Mouse (Mus musculus) lung, embryonic 16.5 days (tissue): Measurements from ENCODE around the gene Slc2a6. TPM values are rescaled to one million over a fixed set of nuclear protein-coding genes. Genes with fewer than 3 reads are reported as not detected.

Source experiments
- ATAC-seq: fragments of 200-750 bp; cut with Nextera tagmentation; 2 replicates; pipeline ENCODE4 v1.8.0; 2017; ENCODE audit warnings: low read depth, mild to moderate bottlenecking, moderate library complexity
- H3K27ac ChIP-seq: fragments of 300-500 bp; sonication (generic); 2 replicates; pipeline ENCODE4 v1.5.1; 2014; ENCODE audit warnings: mild to moderate bottlenecking, control low read depth, low read length
- H3K27me3 ChIP-seq: fragments of 300-500 bp; sonication (generic); 2 replicates; pipeline ENCODE4 v1.6.1; 2014; ENCODE audit warnings: low read depth, low read length, mixed read lengths; ENCODE audit not compliant: control insufficient read depth, insufficient read depth
- H3K36me3 ChIP-seq: fragments of 300-500 bp; sonication (generic); 2 replicates; pipeline ENCODE4 v1.6.1; 2014; ENCODE audit warnings: low read length; ENCODE audit not compliant: control insufficient read depth, insufficient read depth
- H3K4me1 ChIP-seq: fragments of 300-500 bp; sonication (generic); replicated peaks from 2 replicates; pipeline ENCODE4 v1.6.1; 2014; ENCODE audit warnings: low read length, mixed read lengths; ENCODE audit not compliant: control insufficient read depth, insufficient read depth
- H3K4me2 ChIP-seq: fragments of 300-500 bp; sonication (generic); 2 replicates; pipeline ENCODE4 v1.6.1; 2014; ENCODE audit warnings: low read depth, low read length, control low read depth
- H3K4me3 ChIP-seq: fragments of 300-500 bp; sonication (generic); 2 replicates; pipeline ENCODE4 v1.5.1; 2014; ENCODE audit warnings: mild to moderate bottlenecking, low read length, control low read depth
- H3K9ac ChIP-seq: fragments of 300-500 bp; sonication (generic); 2 replicates; pipeline ENCODE4 v1.6.1; 2014; ENCODE audit warnings: low read length, control low read depth
- H3K9me3 ChIP-seq: fragments of 300-500 bp; sonication (generic); 2 replicates; pipeline ENCODE4 v1.6.1; 2016; ENCODE audit warnings: low read length; ENCODE audit not compliant: control insufficient read depth
- WGBS: fragments of 180-500 bp; shearing (Covaris S2); extraction: QIAGEN DNeasy Blood & Tissue Kit; methylation state at CpG from one replicate; pipeline ENCODE4 v1.1.7; 2014; 5-methylcytosine and 5-hydroxymethylcytosine counted together
- polyA plus RNA-seq: library from polyadenylated mRNA; unstranded; fragments of >200 nt; fragmentation: Nextera tagmentation; extraction: Ambion mirVana; gene quantifications from 2 replicates; pipeline ENCODE4 v1.2.1, GENCODE M21; 2015

The Slc2a6 gene
- 0.63 and 0.85 TPM in 2 replicates for polyA plus RNA-seq

GRCm38 (mm10) chr2:27027618-27028436 lies at the start of gene Slc2a6:
Gene Slc2a6, minus strand, starts transcription at chr2:27027998.
- H3K4me2 ChIP-seq, result peak within 1 kb of the TSS; percentile 54
- no peaks in the 10 kb centered on the region for H3K36me3 ChIP-seq
- no peaks in the 10 kb centered on the region for H3K27me3 ChIP-seq
- 3% methylated on average over 38 of the region's 38 CpGs for WGBS
- no peak within 1 kb of the TSS for H3K27ac ChIP-seq
- no peaks in the 10 kb centered on the region for H3K9me3 ChIP-seq
- peak; percentile 99 for ATAC-seq
- H3K9ac ChIP-seq, result peak within 1 kb of the TSS; percentile 14; the same call in 1 of the 2 replicates
- H3K4me3 ChIP-seq, result peak within 1 kb of the TSS; percentile 34
- H3K4me1 ChIP-seq, result peaks cover 5% of the 10 kb centered on the region

GRCm38 (mm10) chr2:27075485-27075884 lies 47.7 kb upstream of the Slc2a6 start:
- Histone ChIP-seq H3K4me3 (no peak overlapping the region), H3K4me1 (peaks cover 40% of the 10 kb centered on the region), H3K9ac (no peak overlapping the region), H3K36me3 (no peaks in the 10 kb centered on the region), H3K27me3 (0 out of 2 replicates have a peak, but pooled peaks cover 5% of the 10 kb centered on the region), H3K4me2 (no peak overlapping the region), H3K9me3 (no peaks in the 10 kb centered on the region), H3K27ac (no peak overlapping the region)
- WGBS, result 62% methylated on average over 3 of the region's 3 CpGs
- no peak for ATAC-seq

- Histone ChIP-seq H3K9me3 (no peaks in the 10 kb centered on the region), H3K27me3 (0 out of 2 replicates have a peak, but pooled peaks cover 5% of the 10 kb centered on the region), H3K4me3 (no peak overlapping the region), H3K4me2 (no peak overlapping the region), H3K4me1 (peaks cover 38% of the 10 kb centered on the region), H3K9ac (no peak overlapping the region), H3K36me3 (no peaks in the 10 kb centered on the region), H3K27ac (peak overlapping the region; percentile 12; the same call in 1 of the 2 replicates)
- 54% methylated on average over 4 of the region's 4 CpGs for WGBS
- peak; percentile 39 for ATAC-seq
Observed at GRCm38 (mm10) chr2:27074804-27075203, 47.0 kb upstream of the Slc2a6 start.

GRCm38 (mm10) chr2:27073407-27073806 lies 45.6 kb upstream of the Slc2a6 start:
- ATAC-seq, result no peak
- 53% methylated on average over 4 of the region's 4 CpGs for WGBS
- Histone ChIP-seq H3K27ac (no peak overlapping the region), H3K9me3 (no peaks in the 10 kb centered on the region), H3K4me2 (no peak overlapping the region), H3K9ac (no peak overlapping the region), H3K4me1 (peaks cover 26% of the 10 kb centered on the region), H3K27me3 (0 out of 2 replicates have a peak, but pooled peaks cover 5% of the 10 kb centered on the region), H3K36me3 (no peaks in the 10 kb centered on the region), H3K4me3 (no peak overlapping the region)

- no peak for ATAC-seq
- H3K27ac ChIP-seq, result peak within 1 kb of the TSS; percentile 62
- H3K4me2 ChIP-seq, result no peak within 1 kb of the TSS
- H3K9ac ChIP-seq, result no peak within 1 kb of the TSS
- H3K9me3 ChIP-seq, result no peaks in the 10 kb centered on the region
- WGBS, result 64% methylated on average over 2 of the region's 2 CpGs
- H3K4me1 ChIP-seq, result peaks cover 14% of the 10 kb centered on the region
- no peaks in the 10 kb centered on the region for H3K36me3 ChIP-seq
- H3K4me3 ChIP-seq, result no peak within 1 kb of the TSS
- H3K27me3 ChIP-seq, result 0 out of 2 replicates have a peak, but pooled peaks cover 3% of the 10 kb centered on the region
Observed at GRCm38 (mm10) chr2:27071978-27072377, 44.2 kb upstream of the Slc2a6 start, which contains the start of gene Mymk. Gene Mymk, minus strand, starts transcription at chr2:27072179.

- ATAC-seq, result peak; percentile 81
- Histone ChIP-seq H3K36me3 (no peaks in the 10 kb centered on the region), H3K9me3 (no peaks in the 10 kb centered on the region), H3K9ac (no peak overlapping the region), H3K4me3 (no peak overlapping the region), H3K4me1 (peaks cover 14% of the 10 kb centered on the region), H3K4me2 (no peak overlapping the region), H3K27ac (peak overlapping the region; percentile 62), H3K27me3 (no peaks in the 10 kb centered on the region)
- WGBS, result 4% methylated on average over 4 of the region's 4 CpGs
Observed at GRCm38 (mm10) chr2:27071137-27071536, 43.3 kb upstream of the Slc2a6 start.

- ATAC-seq, result no peak
- Histone ChIP-seq H3K4me1 (peaks cover 14% of the 10 kb centered on the region), H3K9me3 (no peaks in the 10 kb centered on the region), H3K36me3 (no peaks in the 10 kb centered on the region), H3K4me3 (no peak overlapping the region), H3K27me3 (no peaks in the 10 kb centered on the region), H3K27ac (no peak overlapping the region), H3K4me2 (no peak overlapping the region), H3K9ac (no peak overlapping the region)
- 63% methylated on average over 2 of the region's 2 CpGs for WGBS
Observed at GRCm38 (mm10) chr2:27070247-27070813, 42.5 kb upstream of the Slc2a6 start.

- no peak overlapping the region for H3K27ac ChIP-seq
- H3K27me3 ChIP-seq, result no peaks in the 10 kb centered on the region
- no peak overlapping the region for H3K9ac ChIP-seq
- no peak for ATAC-seq
- H3K4me3 ChIP-seq, result no peak overlapping the region
- H3K9me3 ChIP-seq, result no peaks in the 10 kb centered on the region
- 51% methylated on average over 3 of the region's 3 CpGs for WGBS
- H3K36me3 ChIP-seq, result no peaks in the 10 kb centered on the region
- no peak overlapping the region for H3K4me2 ChIP-seq
- H3K4me1 ChIP-seq, result peaks cover 13% of the 10 kb centered on the region
Observed at GRCm38 (mm10) chr2:27069646-27070045, 41.8 kb upstream of the Slc2a6 start.

- Histone ChIP-seq H3K27ac (no peak overlapping the region), H3K4me3 (no peak overlapping the region), H3K4me1 (peaks cover 12% of the 10 kb centered on the region), H3K36me3 (no peaks in the 10 kb centered on the region), H3K4me2 (no peak overlapping the region), H3K9ac (no peak overlapping the region), H3K9me3 (no peaks in the 10 kb centered on the region), H3K27me3 (no peaks in the 10 kb centered on the region)
- ATAC-seq, result no peak
- WGBS, result 34% methylated on average over 2 of the region's 2 CpGs
Observed at GRCm38 (mm10) chr2:27067996-27068395, 40.2 kb upstream of the Slc2a6 start.
